Mouse (Mus musculus): Measurements from ENCODE around the gene Aif1. TPM values are rescaled to one million over a fixed set of nuclear protein-coding genes. Genes with fewer than 3 reads are reported as not detected.

The Aif1 gene
- total and polyA plus RNA-seq, 3 experiments, result 7.0 to 14.7 (median 14.1) TPM

DNA sequence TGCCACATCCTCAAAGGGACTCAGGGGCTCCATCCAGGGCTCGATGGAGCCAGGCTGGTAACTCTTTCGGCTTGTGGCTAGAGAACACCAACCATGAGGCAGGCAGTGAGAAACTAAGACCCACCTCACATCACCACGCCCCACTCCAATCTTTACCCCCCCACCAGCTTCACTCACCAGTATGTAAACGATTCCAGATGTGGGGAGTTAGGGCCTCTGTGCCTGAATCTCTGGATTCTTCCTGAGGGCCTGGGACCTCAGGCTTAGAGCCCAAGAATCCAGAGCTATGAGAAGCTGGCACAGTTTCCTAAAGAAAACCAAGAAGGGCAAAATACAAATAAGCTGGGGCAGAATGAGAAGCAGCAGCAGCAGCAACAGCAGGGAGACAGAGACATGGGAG lies 21.9 kb downstream of the Aif1 start:
- TF ChIP-seq BHLHE40 (IDR thresholded peaks at IDR 0.05; ENCODE audit: low read depth, low read length), result no peak
- TF ChIP-seq MYC (IDR thresholded peaks at IDR 0.05; ENCODE audit: low read depth, low read length), result no peak
- no peak for TF ChIP-seq ETS1 (conservative IDR thresholded peaks at IDR 0.05; ENCODE audit: low read depth, low read length)
- TF ChIP-seq MAFK (IDR thresholded peaks at IDR 0.05; ENCODE audit: insufficient replicate concordance, low read length), result no peak
- TF ChIP-seq TBP (conservative IDR thresholded peaks at IDR 0.05; ENCODE audit: low read depth, low read length), result no peak
- TF ChIP-seq CTCF (conservative IDR thresholded peaks at IDR 0.05 in 1 of 2, IDR thresholded peaks at IDR 0.05 in 1 of 2; ENCODE audit: low read depth in 2 of 2, low read length in 2 of 2), result no peak
- TF ChIP-seq IRF4 (IDR thresholded peaks at IDR 0.05; ENCODE audit: low read depth, low read length), result no peak
- TF ChIP-seq UBTF (IDR thresholded peaks at IDR 0.05; ENCODE audit: low read depth, low read length), result no peak
- no peak for TF ChIP-seq NRF1 (IDR thresholded peaks at IDR 0.05; ENCODE audit: low read depth, low read length)
- in situ Hi-C loops (cut with MboI; ENCODE audit: low pct_ligation_motif_present, low pct_unique_long_range_greater_than_20kb, low sequenced_read_pairs), result no loop called here
- Histone ChIP-seq H3K9me3 (replicated peaks; ENCODE audit: low read length) (no peaks in the 10 kb centered on the region), H3K36me3 (replicated peaks in 1 of 2; ENCODE audit: control insufficient read depth in 1 of 2, insufficient read depth in 1 of 2, low read length in 1 of 2) (peaks cover 91 to 93% of the 10 kb centered on the region in 2 experiments), H3K4me1 (ENCODE audit: control insufficient read depth in 1 of 2, insufficient read depth in 2 of 2) (no peaks in the 10 kb centered on the region), H3K9ac (ENCODE audit: insufficient read depth, low read depth) (no peak overlapping the region), H3K27me3 (replicated peaks) (no peaks in the 10 kb centered on the region), H3K79me2 (replicated peaks; ENCODE audit: control insufficient read depth, extremely low read depth, insufficient read depth, poor library complexity, severe bottlenecking) (peaks cover 11% of the 10 kb centered on the region), H3K4me3 (replicated peaks in 1 of 3; ENCODE audit: low read depth in 2 of 3, low read length in 2 of 3, poor library complexity in 1 of 3) (no peak overlapping the region), H3K4me2 (ENCODE audit: insufficient read depth, low read depth, poor library complexity, severe bottlenecking) (no peak overlapping the region), H3K27ac (ENCODE audit: insufficient read depth, low read depth) (no peak overlapping the region)
- DNase-seq (ENCODE audit: extremely low read depth), result no peak
- dilution Hi-C loops (cut with MboI; ENCODE audit: extremely low pct_ligation_motif_present, extremely low pct_unique_long_range_greater_than_20kb, low sequenced_read_pairs), result no loop called here

DNA sequence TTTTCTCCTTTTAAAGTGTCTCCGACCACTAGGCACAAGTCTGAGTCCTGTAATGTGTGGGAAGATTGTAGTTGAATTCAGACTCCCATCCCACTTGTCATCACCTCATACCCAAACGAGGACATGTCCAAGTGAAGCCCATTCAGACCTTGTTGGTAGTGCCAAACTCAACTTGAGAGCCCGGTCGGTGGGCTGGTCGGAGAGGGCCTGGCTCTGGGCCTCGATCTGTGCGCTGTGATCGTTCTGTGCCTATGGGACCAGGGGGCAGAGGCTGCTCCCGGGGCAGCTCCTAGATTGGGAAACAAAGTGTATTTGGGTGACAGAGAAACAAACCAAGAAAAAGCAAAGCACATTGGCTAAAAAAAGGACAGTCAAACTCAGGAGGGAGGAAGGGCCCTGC lies 22.8 kb downstream of the Aif1 start:
- no peak overlapping the region for H3K4me3 ChIP-seq (replicated peaks in 1 of 3; ENCODE audit: low read depth in 2 of 3, low read length in 2 of 3, poor library complexity in 1 of 3)
- no peaks in the 10 kb centered on the region for H3K9me3 ChIP-seq (replicated peaks; ENCODE audit: low read length)
- H3K79me2 ChIP-seq (replicated peaks; ENCODE audit: control insufficient read depth, extremely low read depth, insufficient read depth, poor library complexity, severe bottlenecking), result peaks cover 5% of the 10 kb centered on the region
- no peaks in the 10 kb centered on the region for H3K4me1 ChIP-seq (ENCODE audit: control insufficient read depth in 1 of 2, insufficient read depth in 2 of 2)
- in situ Hi-C loops (cut with MboI; ENCODE audit: low pct_ligation_motif_present, low pct_unique_long_range_greater_than_20kb, low sequenced_read_pairs), result no loop called here
- no peak overlapping the region for H3K9ac ChIP-seq (ENCODE audit: insufficient read depth, low read depth)
- TF ChIP-seq MYC (IDR thresholded peaks at IDR 0.05; ENCODE audit: low read depth, low read length), result no peak
- TF ChIP-seq MAZ (IDR thresholded peaks at IDR 0.05; ENCODE audit: low read depth, low read length), result no peak
- TF ChIP-seq SIN3A (IDR thresholded peaks at IDR 0.05; ENCODE audit: low read length), result no peak
- no peak for TF ChIP-seq EP300 (IDR thresholded peaks at IDR 0.05; ENCODE audit: low read length)
- TF ChIP-seq MXI1 (IDR thresholded peaks at IDR 0.05; ENCODE audit: low read depth, low read length), result no peak
- DNase-seq (ENCODE audit: extremely low read depth), result no peak
- H3K27me3 ChIP-seq (replicated peaks), result no peaks in the 10 kb centered on the region
- dilution Hi-C loops (cut with MboI; ENCODE audit: extremely low pct_ligation_motif_present, extremely low pct_unique_long_range_greater_than_20kb, low sequenced_read_pairs), result no loop called here
- H3K36me3 ChIP-seq (replicated peaks in 1 of 2; ENCODE audit: control insufficient read depth in 1 of 2, insufficient read depth in 1 of 2, low read length in 1 of 2), result peaks cover 90 to 93% of the 10 kb centered on the region in 2 experiments
- H3K4me2 ChIP-seq (ENCODE audit: insufficient read depth, low read depth, poor library complexity, severe bottlenecking), result no peak overlapping the region
- H3K27ac ChIP-seq (ENCODE audit: insufficient read depth, low read depth), result no peak overlapping the region

DNA sequence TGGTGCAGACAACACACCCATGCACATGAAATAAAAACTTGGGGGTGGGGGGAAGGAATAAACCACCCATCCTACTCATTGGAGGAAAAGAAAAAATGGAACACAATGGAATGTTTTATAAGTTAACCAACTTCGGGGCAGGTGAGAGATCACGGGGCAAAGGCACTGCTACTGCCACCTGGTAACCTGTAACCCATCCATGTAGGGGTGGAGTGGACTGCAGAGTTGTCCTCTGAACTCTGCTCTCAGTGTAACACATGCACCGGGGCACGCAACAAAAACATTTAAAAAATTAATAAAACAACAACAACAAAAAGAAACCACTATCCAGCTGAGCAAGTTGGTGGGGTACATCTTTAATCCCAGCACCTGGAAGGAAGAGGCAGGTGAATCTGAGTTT lies 23.7 kb downstream of the Aif1 start:
- H3K36me3 ChIP-seq (replicated peaks in 1 of 2; ENCODE audit: control insufficient read depth in 1 of 2, insufficient read depth in 1 of 2, low read length in 1 of 2), result peaks cover 89 to 93% of the 10 kb centered on the region in 2 experiments
- H3K4me2 ChIP-seq (ENCODE audit: insufficient read depth, low read depth, poor library complexity, severe bottlenecking), result no peak overlapping the region
- in situ Hi-C loops (cut with MboI; ENCODE audit: low pct_ligation_motif_present, low pct_unique_long_range_greater_than_20kb, low sequenced_read_pairs), result no loop called here
- no peaks in the 10 kb centered on the region for H3K27me3 ChIP-seq (replicated peaks)
- H3K9ac ChIP-seq (ENCODE audit: insufficient read depth, low read depth), result no peak overlapping the region
- no peak overlapping the region for H3K27ac ChIP-seq (ENCODE audit: insufficient read depth, low read depth)
- no peak for DNase-seq (ENCODE audit: extremely low read depth)
- peaks cover 5% of the 10 kb centered on the region for H3K79me2 ChIP-seq (replicated peaks; ENCODE audit: control insufficient read depth, extremely low read depth, insufficient read depth, poor library complexity, severe bottlenecking)
- H3K4me3 ChIP-seq (replicated peaks in 1 of 3; ENCODE audit: low read depth in 2 of 3, low read length in 2 of 3, poor library complexity in 1 of 3), result no peak overlapping the region
- no peaks in the 10 kb centered on the region for H3K4me1 ChIP-seq (ENCODE audit: control insufficient read depth in 1 of 2, insufficient read depth in 2 of 2)
- dilution Hi-C loops (cut with MboI; ENCODE audit: extremely low pct_ligation_motif_present, extremely low pct_unique_long_range_greater_than_20kb, low sequenced_read_pairs), result no loop called here
- no peaks in the 10 kb centered on the region for H3K9me3 ChIP-seq (replicated peaks; ENCODE audit: low read length)
- no peak for TF ChIP-seq MYC (IDR thresholded peaks at IDR 0.05; ENCODE audit: low read depth, low read length)
- TF ChIP-seq GABPA (IDR thresholded peaks at IDR 0.05; ENCODE audit: insufficient replicate concordance, low read depth, low read length), result no peak
- no peak for TF ChIP-seq JUN (IDR thresholded peaks at IDR 0.05; ENCODE audit: insufficient read depth, low read depth, low read length)
- no peak for TF ChIP-seq HCFC1 (IDR thresholded peaks at IDR 0.05; ENCODE audit: low read depth, low read length)
- no peak for TF ChIP-seq JUND (conservative IDR thresholded peaks at IDR 0.05; ENCODE audit: low read depth, low read length)
- no peak for TF ChIP-seq USF2 (conservative IDR thresholded peaks at IDR 0.05; ENCODE audit: low read depth, low read length)
- no peak for TF ChIP-seq UBTF (IDR thresholded peaks at IDR 0.05; ENCODE audit: low read depth, low read length)
- no peak for TF ChIP-seq RCOR1 (conservative IDR thresholded peaks at IDR 0.05; ENCODE audit: low read depth, low read length)
- TF ChIP-seq ZKSCAN1 (IDR thresholded peaks at IDR 0.05; ENCODE audit: borderline replicate concordance, low read depth, low read length), result no peak
- TF ChIP-seq MXI1 (IDR thresholded peaks at IDR 0.05; ENCODE audit: low read depth, low read length), result no peak
- no peak for TF ChIP-seq MAX (IDR thresholded peaks at IDR 0.05; ENCODE audit: low read length)
- TF ChIP-seq ZC3H11A (IDR thresholded peaks at IDR 0.05; ENCODE audit: low read depth, low read length), result no peak
- TF ChIP-seq BHLHE40 (IDR thresholded peaks at IDR 0.05; ENCODE audit: low read depth, low read length), result no peak
- TF ChIP-seq E2F4 (IDR thresholded peaks at IDR 0.05; ENCODE audit: insufficient replicate concordance, low read depth, low read length), result no peak
- no peak for TF ChIP-seq MEF2A (IDR thresholded peaks at IDR 0.05; ENCODE audit: borderline replicate concordance, low read depth, low read length)

Data from CH12.LX (cell line).